In the genomic region with DNA sequence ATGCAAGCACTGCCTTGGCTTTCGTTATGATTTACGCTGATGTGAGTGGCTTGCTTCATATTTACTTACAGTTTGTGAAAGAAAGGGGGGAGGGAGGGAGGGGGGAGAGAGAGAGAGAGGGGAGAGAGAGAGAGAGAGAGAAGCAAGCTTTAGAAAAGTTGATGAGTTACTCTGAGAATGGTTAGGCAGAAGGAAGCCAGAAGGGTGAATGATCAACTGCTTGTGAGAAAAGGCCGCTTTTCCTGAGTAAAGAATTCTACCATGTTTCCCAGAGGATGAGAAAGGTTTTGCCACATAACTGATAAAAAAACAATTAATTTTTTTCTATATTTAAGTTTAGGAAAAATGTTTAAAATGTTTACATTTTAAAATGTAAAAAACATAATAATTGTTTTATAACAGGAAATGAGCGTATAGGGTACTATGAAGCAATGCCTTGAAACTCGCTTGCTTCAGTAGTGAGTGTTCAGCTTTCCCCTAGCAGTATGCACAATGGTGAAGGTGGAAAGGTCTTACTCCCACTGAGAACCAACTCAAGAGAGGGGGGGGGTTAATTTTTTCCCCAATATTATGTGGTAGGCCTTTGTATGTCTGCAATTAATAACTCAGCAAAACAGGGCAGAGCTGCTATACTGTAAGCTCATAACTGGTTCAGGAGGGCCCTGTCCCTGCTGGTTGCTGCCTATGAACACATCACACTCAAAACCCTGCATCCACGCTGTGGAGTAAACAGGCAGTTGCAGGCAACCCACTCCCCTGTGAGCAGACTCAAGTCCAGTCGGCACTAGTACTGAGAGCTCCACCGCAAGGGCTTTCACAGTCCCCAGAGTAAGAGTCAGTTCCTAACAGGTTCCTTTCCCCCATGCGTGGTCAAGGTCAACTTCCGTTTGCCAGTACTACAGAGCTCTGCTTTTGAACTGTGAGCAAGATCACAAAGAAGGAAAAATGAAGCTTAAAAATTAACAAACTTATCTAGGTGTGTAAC, we compare ENCODE assay signal across 17 mouse cellular contexts.
A peak's percentile ranks its signal among the peaks of the same experiment; 100 is the strongest.
DNase-seq lines count a peak whose midpoint lies in the region; ATAC-seq lines count a peak whose summit lies in the region.
"Had no signal": no experiment of that assay in that cellular context is flagged by ENCODE, and none has a peak within 500 bp of the region (broad histone marks: within the 10 kb centered on the region; RNA-seq: fewer than 3 reads in every experiment).

No protein-coding gene starts in this region.

- H3K9ac ChIP-seq in kidney, embryonic 14.5 days (ENCODE audit: low read depth, low read length) = no peak overlapping the region
- no peak overlapping the region for H3K9ac ChIP-seq in midbrain, embryonic 14.5 days (replicated peaks; ENCODE audit: low read length)
- no peak overlapping the region for H3K9ac ChIP-seq in midbrain, embryonic 15.5 days
- H3K9ac ChIP-seq: heart, embryonic 15.5 days; hindbrain, embryonic 12.5 days; midbrain, embryonic 12.5 days had no signal

- no peaks in the 10 kb centered on the region for H3K9me3 ChIP-seq in kidney, embryonic 14.5 days (ENCODE audit: control insufficient read depth, low read length)
- H3K9me3 ChIP-seq in midbrain, embryonic 14.5 days (ENCODE audit: control insufficient read depth, low read length) = no peaks in the 10 kb centered on the region
- no peaks in the 10 kb centered on the region for H3K9me3 ChIP-seq in midbrain, embryonic 15.5 days
- H3K9me3 ChIP-seq: heart, embryonic 15.5 days; hindbrain, embryonic 12.5 days; midbrain, embryonic 12.5 days had no signal

- peak; percentile 52; the same call in 1 of the 2 replicates for ATAC-seq in granulocyte monocyte progenitor cell, adult 5-6 weeks (replicated peaks; ENCODE audit: poor library complexity, severe bottlenecking)
- 0 out of 2 replicates have a peak, but pooled peaks have one; percentile 46 for ATAC-seq in kidney, embryonic 14.5 days (ENCODE audit: low FRiP score, low TSS enrichment)
- ATAC-seq in megakaryocyte progenitor cell, adult 5-6 weeks (replicated peaks; ENCODE audit: poor library complexity) = peak; percentile 34; the same call in 1 of the 2 replicates
- no peak for ATAC-seq in midbrain, embryonic 14.5 days (ENCODE audit: low FRiP score, low TSS enrichment)
- no peak for ATAC-seq in midbrain, embryonic 15.5 days (replicated peaks)

- no peak overlapping the region for H3K27ac ChIP-seq in kidney, embryonic 14.5 days (ENCODE audit: low read depth, low read length)
- no peak overlapping the region for H3K27ac ChIP-seq in midbrain, embryonic 14.5 days (replicated peaks; ENCODE audit: low read depth, low read length)
- no peak overlapping the region for H3K27ac ChIP-seq in midbrain, embryonic 15.5 days
- H3K27ac ChIP-seq: heart, embryonic 15.5 days; hindbrain, embryonic 12.5 days; midbrain, embryonic 12.5 days had no signal

- H3K4me3 ChIP-seq in kidney, embryonic 14.5 days (ENCODE audit: low read length) = no peak overlapping the region
- no peak overlapping the region for H3K4me3 ChIP-seq in midbrain, embryonic 14.5 days (replicated peaks; ENCODE audit: low read depth, low read length)
- no peak overlapping the region for H3K4me3 ChIP-seq in midbrain, embryonic 15.5 days
- H3K4me3 ChIP-seq: erythroblast, embryonic 14.5 days; heart, embryonic 15.5 days; hindbrain, embryonic 12.5 days; midbrain, embryonic 12.5 days had no signal

- DNase-seq in ZHBTc4 (ENCODE audit: low read depth, low spot score) = peak; percentile 7
- no peak for DNase-seq in midbrain, embryonic 14.5 days
- no peak for DNase-seq in retina, embryonic 14.5 days (ENCODE audit: low spot score)
- DNase-seq: cerebellum, adult 8-10 months; gastrocnemius, postnatal 25 days; liver; lung, adult 2 months; retina, postnatal 1 day; thymus, adult 2 months had no signal

- H3K4me1 ChIP-seq in kidney, embryonic 14.5 days (ENCODE audit: control insufficient read depth, insufficient read depth, low read length) = no peaks in the 10 kb centered on the region
- no peaks in the 10 kb centered on the region for H3K4me1 ChIP-seq in midbrain, embryonic 14.5 days (ENCODE audit: control insufficient read depth, insufficient read depth, low read length)
- H3K4me1 ChIP-seq in midbrain, embryonic 15.5 days = no peaks in the 10 kb centered on the region
- H3K4me1 ChIP-seq: heart, embryonic 15.5 days; hindbrain, embryonic 12.5 days; midbrain, embryonic 12.5 days had no signal

- H3K4me2 ChIP-seq in kidney, embryonic 14.5 days (replicated peaks; ENCODE audit: low read depth, low read length) = no peak overlapping the region
- H3K4me2 ChIP-seq in midbrain, embryonic 14.5 days (ENCODE audit: low read length) = no peak overlapping the region
- no peak overlapping the region for H3K4me2 ChIP-seq in midbrain, embryonic 15.5 days
- H3K4me2 ChIP-seq: heart, embryonic 15.5 days; hindbrain, embryonic 12.5 days; midbrain, embryonic 12.5 days had no signal

- 85% methylated on average over 10 of the region's 10 CpGs for WGBS in kidney, embryonic 14.5 days
- WGBS in midbrain, embryonic 14.5 days = 88% methylated on average over 10 of the region's 10 CpGs
- WGBS in midbrain, embryonic 15.5 days = 88% methylated on average over 10 of the region's 10 CpGs

- H3K27me3 ChIP-seq in kidney, embryonic 14.5 days (ENCODE audit: control insufficient read depth, insufficient read depth, low read length) = no peaks in the 10 kb centered on the region
- no peaks in the 10 kb centered on the region for H3K27me3 ChIP-seq in midbrain, embryonic 14.5 days (ENCODE audit: control insufficient read depth, insufficient read depth, low read length)
- no peaks in the 10 kb centered on the region for H3K27me3 ChIP-seq in midbrain, embryonic 15.5 days (replicated peaks)
- H3K27me3 ChIP-seq: heart, embryonic 15.5 days; hindbrain, embryonic 12.5 days; midbrain, embryonic 12.5 days had no signal

- no peaks in the 10 kb centered on the region; the same call in 1 of the 2 replicates for H3K36me3 ChIP-seq in kidney, embryonic 14.5 days (ENCODE audit: control insufficient read depth, insufficient read depth, low read length)
- H3K36me3 ChIP-seq in midbrain, embryonic 14.5 days (ENCODE audit: control insufficient read depth, insufficient read depth, low read length) = peaks cover 7% of the 10 kb centered on the region; the same call in 1 of the 2 replicates
- 0 out of 2 replicates have a peak, but pooled peaks cover 2% of the 10 kb centered on the region for H3K36me3 ChIP-seq in midbrain, embryonic 15.5 days (replicated peaks)
- H3K36me3 ChIP-seq: heart, embryonic 15.5 days; midbrain, embryonic 12.5 days had no signal

Comparison
In these comparisons a context has a peak if more than half of its experiments do, and no peak if none do; other contexts are left out.
1. ATAC-seq: peak in granulocyte monocyte progenitor cell, adult 5-6 weeks (single experiment), kidney, embryonic 14.5 days (single experiment) and megakaryocyte progenitor cell, adult 5-6 weeks (single experiment); none in midbrain, embryonic 14.5 days (single experiment) and midbrain, embryonic 15.5 days (single experiment).